Mouse (Mus musculus): ENCODE data around the gene N4bp3.

GRCm38 (mm10) chr11:51645293-51645692, 5.3 kb downstream of the N4bp3 start:
- no peak for TF ChIP-seq MAFK (IDR thresholded peaks at IDR 0.05; ENCODE audit: insufficient read depth, low read depth, low read length)
- no peak for TF ChIP-seq ZC3H11A (IDR thresholded peaks at IDR 0.05; ENCODE audit: borderline replicate concordance, low read depth, low read length)
- no peak for TF ChIP-seq ZNF384 (IDR thresholded peaks at IDR 0.05; ENCODE audit: low read depth, low read length)
- TF ChIP-seq HCFC1 (IDR thresholded peaks at IDR 0.05; ENCODE audit: borderline replicate concordance, insufficient read depth, low read length), result no peak

Data from ES-E14 (cell line).